Mouse (Mus musculus): ENCODE results near the gene Zfp13.

The Zfp13 gene

DNA sequence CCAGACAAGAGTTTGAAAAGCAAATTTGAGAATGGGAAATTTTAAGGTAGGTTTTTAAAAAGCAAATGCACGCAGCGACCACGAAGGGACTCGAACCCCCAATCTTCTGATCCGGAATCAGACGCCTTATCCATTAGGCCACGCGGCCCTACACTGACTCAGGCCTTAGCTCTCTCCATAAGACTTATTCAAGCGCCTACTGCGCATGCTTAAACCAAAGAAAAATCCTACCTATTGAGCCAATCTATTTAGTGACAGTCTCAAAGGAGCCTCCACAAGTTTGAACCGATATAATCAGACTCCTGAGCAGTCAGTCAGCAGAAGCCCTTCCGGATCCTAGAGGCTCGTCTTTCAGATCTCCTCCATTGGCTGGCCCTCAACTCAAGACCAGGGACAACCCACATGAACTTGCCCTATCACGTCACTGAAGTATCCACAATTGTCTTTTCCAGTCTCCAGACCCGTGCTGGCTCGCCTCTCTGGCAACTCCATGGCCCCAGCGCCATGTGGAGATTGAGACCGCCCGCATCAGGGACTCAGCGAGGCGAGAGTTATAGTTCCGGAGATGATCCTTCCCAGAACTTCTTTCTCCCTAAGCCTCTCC, 49.0 kb downstream of the Zfp13 start:
- in situ Hi-C loops (cut with MboI, MseI): no loop called here

DNA sequence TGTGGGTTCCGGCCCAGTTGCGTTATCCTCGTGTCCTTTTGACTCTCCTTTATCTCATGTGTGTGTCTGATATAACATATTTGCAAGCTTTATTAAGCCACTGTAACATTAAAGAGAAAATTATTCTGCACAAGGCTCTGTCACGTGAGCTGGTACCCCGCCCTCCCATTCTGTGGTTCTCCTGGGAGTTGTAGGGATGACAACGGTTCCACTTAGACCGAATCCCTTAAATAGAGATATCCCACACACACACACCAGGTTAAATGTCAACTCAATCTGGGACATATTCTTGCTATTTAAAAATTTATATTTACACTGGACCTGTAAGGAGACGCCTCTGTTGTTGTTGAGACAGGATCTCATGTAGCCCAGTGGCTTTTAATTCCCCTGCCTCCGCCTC, 49.8 kb downstream of the Zfp13 start:
- in situ Hi-C loops (cut with MboI, MseI): loop anchor here (10.0 to 25.0 kb wide), 3 partner anchors 65 to 2012 kb away; partner anchors contain the start of genes Zfp229 and Zfp52

DNA sequence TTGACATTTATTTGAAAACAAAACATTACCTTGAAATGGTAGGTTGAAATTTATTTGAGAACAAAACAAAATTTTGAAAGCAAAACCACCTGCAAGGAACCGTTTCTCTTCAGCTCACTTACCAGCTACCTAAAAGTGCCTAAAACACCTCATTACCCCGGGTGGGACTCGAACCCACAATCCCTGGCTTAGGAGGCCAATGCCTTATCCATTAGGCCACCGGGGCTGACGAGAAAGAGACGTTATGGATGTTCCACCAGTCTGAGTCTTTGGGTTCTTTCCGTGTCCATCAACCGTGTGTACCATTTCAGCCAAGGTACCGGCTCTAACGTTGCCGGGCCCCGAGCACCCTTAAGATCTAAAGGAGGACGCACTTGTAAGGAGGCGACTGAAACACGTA, 50.7 kb downstream of the Zfp13 start:
- in situ Hi-C loops (cut with MboI, MseI): loop anchor here (10.0 to 25.0 kb wide), 3 partner anchors 64 to 2011 kb away; partner anchors contain the start of genes Zfp229 and Zfp52

DNA sequence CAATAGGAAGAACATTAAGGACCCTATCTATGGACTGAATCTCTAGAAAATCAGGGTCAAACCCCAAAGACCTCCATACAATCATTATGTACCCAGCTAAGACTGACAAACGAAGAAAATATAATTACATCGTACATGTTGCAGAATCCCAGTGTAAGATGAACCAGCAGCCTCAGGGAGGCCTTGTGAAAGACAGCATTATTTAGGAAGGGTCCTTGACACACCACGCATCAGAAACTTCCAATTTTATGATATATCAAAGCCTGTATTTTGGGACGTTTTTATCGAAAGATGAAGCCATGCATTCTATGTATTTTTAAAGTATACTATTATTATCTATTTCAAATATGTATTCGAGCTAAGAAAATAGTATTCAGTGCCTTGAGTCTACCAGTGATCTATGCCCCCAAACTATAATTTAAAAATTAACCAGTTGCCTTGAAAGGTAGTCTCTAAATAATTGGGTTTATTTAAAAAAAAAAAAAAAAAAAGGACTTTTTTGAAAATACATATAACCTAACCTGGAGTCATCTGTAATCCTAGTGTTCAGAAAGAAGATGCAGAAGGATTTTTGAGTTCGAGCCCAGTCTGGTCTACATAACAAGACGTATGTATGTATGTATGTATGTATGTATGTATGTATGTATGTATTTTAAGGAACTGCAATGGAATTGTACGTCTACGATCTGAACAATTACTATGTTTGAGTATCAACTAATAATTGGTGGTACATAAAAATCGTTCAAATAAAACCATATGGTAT, 51.4 kb downstream of the Zfp13 start:
- in situ Hi-C loops (cut with MboI, MseI): loop anchor here (10.0 to 25.0 kb wide), 3 partner anchors 63 to 2011 kb away; partner anchors contain the start of genes Zfp229 and Zfp52

DNA sequence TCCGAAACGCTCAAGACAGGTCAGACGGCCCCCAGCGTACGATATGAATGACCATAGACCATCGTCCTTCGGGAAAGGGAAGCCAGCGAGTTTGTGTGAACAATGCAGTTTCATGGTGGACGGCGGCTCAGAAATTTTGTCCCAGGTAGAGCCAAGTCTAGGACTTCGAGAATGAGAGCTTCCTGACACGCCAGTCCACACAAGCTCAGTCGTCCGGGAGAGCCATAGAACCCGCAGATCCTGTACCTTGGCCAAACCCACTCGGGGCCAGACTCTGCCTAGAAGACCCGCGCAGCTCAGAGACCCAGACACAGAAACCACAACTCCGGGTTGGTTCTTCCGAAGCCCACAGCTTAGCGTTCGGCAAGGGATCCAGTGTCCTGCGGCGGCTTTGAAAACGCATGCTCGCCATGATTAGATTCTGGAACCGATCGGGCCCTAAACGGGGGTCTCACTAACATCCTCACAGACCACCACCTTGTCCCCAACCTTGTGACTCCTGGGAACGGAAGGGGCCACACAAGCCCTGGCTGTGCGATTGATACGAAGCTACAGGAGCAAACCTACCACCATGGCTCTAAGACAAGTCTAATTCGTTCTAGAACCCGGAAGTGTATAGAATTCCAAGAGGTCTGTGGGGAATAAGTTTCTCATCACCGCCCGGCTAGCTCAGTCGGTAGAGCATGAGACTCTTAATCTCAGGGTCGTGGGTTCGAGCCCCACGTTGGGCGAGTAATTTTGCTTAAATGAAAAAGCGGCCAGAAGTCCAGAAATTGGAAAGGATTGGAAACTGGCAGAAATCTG, 52.4 kb downstream of the Zfp13 start:
- in situ Hi-C loops (cut with MboI, MseI): loop anchor here (10.0 to 25.0 kb wide), 3 partner anchors 62 to 2010 kb away; partner anchors contain the start of genes Zfp229 and Zfp52

DNA sequence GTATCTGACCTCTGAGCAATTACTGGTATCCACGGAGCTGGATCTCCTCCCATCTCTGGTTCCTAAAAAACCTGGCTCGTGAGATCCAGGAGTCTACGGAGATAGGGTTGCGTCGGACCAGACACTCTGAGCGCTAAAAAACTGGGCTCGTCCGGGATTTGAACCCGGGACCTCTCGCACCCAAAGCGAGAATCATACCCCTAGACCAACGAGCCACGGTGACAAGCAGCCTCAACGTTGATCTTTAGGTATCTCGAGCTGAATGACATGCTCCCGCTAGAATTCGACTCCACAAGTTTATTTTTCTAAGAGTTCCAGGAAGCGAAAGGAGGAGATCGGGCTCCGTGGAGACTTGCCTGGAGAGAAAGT, 53.0 kb downstream of the Zfp13 start:
- in situ Hi-C loops (cut with MboI, MseI): loop anchor here (10.0 to 25.0 kb wide), 3 partner anchors 62 to 2009 kb away; partner anchors contain the start of genes Zfp229 and Zfp52

DNA sequence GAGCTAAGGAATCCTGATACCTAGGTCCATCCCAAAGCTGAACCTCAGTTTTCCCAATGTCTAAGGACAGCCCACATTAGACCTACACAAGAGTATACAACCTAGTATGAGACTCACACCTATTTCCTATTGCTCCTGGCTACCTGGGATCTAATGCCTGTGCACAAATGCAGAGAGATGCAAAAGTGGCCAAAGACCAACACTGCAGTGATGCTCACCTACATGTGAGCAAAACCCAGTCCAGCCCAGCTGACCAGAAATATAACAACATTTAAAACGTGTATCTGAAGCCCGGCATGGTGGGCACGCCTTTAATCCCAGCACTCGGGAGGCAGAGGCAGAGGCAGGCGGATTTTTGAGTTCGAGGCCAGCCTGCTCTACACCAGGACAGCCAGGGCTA, 53.4 kb downstream of the Zfp13 start:
- in situ Hi-C loops (cut with MboI, MseI): loop anchor here (10.0 to 25.0 kb wide), 3 partner anchors 61 to 2009 kb away; partner anchors contain the start of genes Zfp229 and Zfp52

DNA sequence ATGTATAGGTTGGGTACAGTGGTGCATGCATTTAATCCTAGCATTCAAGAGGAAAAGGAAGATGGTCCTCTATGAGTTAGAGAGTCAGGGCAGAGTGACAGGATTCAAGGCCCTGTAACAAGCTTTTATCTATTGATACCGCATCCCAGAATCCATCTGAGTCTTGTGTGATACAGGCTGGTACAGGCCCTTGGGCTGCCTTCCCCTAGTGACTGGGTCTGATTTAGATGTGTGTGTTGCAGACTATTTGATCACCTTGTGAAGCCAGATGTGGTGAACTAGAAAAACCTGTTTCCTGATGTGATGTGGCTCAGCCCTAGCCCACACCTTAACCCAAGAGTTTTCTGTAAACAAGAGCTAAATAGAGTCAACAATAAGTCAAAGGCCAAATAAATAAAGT, 54.5 kb downstream of the Zfp13 start:
- in situ Hi-C loops (cut with MboI, MseI): loop anchor here (10.0 to 25.0 kb wide), 3 partner anchors 60 to 2007 kb away; partner anchors contain the start of genes Zfp229 and Zfp52

DNA sequence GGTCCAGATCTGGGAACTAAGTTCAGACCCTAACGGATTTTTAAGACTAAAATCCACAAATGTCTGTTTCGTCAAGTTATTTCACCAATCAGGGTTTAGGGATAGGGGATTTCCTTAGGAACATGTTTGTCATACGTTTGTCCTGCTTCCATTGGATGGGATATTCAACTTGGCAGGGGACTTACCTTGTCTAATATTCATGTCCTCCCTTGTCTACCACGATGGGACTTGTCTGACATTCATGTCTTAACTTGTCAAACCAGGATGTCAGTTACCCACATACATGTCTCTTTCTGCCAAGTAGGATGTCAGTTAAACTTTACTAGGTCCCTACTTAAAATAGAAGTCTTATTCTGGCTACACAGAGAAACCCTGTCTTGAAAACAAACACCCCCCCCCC, 55.3 kb downstream of the Zfp13 start:
- in situ Hi-C loops (cut with MboI, MseI): loop anchor here (10.0 to 25.0 kb wide), 3 partner anchors 59 to 2007 kb away; partner anchors contain the start of genes Zfp229 and Zfp52

DNA sequence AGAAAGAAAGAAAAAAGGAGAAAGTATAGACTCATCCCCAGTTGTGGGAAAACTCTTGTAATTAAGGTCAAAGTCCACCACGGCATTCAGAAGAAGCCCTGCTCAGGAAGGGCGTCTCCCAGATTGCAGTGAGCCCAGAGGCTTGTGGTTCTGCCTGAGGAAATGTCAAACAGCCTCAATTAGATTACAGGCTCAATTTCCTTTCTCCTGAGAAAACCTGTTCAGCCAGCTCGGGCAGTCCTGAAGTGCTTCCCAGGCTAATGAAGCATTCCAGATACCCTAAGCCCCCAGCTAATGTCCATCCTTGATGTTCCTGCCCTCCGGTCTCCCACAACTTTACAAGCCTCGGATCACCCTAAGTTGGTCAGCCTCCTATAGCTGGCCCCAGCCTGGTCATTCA, 56.0 kb downstream of the Zfp13 start:
- in situ Hi-C loops (cut with MboI, MseI): loop anchor here (10.0 to 25.0 kb wide), 3 partner anchors 59 to 2006 kb away; partner anchors contain the start of genes Zfp229 and Zfp52

DNA sequence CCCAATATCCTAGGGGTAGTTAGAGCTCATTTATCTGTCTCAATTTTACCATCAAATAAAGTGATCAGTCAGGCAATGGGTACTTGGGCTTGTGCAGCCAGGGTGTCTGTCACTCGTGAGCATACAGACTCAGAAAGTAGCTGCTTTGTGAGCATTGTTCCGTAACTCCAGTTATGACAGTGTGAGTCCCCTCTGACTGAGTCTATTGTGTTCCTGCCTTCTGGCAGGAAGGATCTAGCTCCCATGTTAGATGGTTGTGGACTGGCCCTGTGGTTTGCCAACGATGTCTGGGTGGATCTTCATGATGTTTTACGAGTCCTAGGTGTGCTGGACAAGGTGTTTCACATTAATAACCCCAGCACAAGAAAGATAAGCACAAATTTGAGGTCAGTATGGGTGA, 56.5 kb downstream of the Zfp13 start:
- in situ Hi-C loops (cut with MboI, MseI): loop anchor here (10.0 to 25.0 kb wide), 3 partner anchors 58 to 2006 kb away; partner anchors contain the start of genes Zfp229 and Zfp52

DNA sequence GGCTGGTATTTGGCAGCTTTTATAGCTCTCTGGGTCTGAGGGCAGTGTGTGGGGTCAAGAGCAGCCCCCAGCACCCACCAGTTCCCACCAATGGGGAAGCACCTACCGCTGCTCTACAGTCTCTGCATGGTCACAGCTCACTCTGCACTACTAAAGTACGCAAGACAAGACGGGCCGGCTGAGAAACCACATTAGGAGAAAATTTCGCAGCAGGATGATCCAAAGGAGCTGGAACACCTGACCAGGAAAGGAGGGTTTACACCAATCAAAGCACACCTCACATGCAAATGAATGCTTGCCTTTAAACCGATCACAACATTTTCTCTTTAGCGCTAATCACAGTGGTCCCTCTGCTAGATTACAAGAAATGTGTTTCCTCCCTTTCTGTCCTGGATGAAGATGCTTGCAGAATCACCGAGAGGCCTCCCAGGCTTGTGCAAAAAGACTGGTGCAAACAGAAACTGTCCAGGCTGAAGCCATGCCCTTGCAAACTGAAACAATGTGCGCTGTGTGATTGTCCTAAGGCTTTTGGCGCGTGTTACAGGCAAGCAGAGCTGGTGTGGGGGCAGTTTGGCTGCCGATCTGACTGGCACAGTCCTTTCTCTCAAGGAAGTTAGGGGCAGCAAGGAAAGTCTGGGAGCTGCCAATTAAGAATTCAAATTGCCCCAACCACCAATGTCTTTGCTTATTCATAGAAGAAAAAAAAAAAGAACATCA, 57.1 kb downstream of the Zfp13 start:
- in situ Hi-C loops (cut with MboI, MseI): loop anchor here (10.0 to 25.0 kb wide), 3 partner anchors 57 to 2005 kb away; partner anchors contain the start of genes Zfp229 and Zfp52

DNA sequence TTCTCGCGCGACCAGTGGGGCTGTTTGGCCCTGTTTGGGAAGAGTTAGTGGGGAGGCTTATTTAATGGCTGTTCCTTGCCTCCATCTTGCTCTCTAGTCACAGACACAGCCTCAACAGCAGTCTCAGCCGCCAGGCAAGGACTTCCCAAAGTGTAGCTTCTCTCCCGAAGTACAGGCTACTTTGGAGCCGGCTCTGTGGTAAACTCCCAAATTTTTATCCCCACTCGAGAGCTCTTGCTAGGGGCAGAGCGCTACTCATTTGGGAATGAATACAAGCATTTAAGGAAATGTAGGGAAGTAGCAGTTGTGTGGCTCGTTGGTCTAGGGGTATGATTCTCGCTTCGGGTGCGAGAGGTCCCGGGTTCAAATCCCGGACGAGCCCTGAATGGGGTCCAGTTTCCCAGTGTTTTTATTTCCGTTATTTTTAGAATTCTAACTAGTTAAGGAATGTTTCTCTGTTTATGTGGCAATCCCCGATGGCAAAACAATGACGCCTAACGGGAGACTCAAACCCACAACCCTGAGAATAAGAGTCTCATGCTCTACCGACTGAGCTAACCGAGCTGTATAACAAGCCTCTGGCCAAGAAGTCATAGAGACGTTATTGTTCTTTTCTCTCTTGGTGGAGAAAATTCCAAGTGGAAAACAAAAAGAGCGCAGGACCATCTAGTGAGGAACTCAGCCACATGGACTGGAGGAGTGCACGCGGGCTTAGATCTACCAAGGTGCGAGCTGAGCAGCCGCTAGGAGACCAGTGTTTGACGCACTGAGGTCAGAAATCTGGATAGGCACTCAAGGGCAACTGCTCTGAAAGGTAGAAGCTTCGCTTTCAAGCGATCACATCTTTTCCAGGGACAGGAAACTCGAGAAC, 58.4 kb downstream of the Zfp13 start:
- in situ Hi-C loops (cut with MboI, MseI): loop anchor here (10.0 to 25.0 kb wide), 3 partner anchors 56 to 2004 kb away; partner anchors contain the start of genes Zfp229 and Zfp52

DNA sequence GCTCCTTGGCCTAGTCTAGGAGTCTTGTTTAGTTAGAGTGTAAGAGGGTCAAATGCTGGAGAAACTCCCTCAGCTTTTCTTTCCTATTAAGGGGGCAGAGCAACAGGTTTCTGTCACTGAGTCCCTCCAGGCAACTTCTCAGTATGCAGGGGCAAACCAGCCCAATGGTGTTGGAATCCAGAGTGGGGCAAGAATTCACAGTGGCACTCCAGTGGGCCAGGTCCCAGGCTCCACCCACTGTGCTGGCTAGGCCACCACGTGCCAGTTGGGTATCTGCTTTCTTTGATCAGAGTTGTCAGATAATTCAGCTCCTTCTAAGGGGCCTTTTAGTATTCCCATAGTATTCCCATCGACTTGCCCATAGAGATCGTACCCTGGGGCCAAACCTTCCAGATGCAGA, 59.2 kb downstream of the Zfp13 start:
- in situ Hi-C loops (cut with MboI, MseI): loop anchor here (10.0 to 25.0 kb wide), 3 partner anchors 55 to 2003 kb away; partner anchors contain the start of genes Zfp229 and Zfp52

DNA sequence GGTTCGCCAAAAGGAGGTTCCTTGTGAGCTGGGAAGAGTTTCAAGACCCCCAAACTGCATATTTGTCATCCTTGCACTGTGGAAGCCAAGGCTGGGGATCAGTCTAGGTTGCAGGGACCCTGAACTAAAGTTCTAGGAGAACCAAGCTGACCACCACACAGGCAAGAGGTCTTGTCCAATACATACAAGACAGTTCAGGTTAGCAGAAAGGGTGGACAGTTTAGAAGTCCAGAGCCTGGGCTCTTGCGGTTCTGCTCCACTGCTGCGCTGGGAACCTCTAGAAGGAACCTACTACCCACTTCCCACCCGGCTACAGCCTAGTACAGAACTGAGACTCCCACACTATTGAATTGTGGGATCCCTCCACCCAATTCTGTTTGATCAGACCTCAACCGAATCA, 59.7 kb downstream of the Zfp13 start:
- in situ Hi-C loops (cut with MboI, MseI): loop anchor here (10.0 to 25.0 kb wide), 4 partner anchors 55 to 2002 kb away; partner anchors contain the start of genes Zfp229 and Zfp52

DNA sequence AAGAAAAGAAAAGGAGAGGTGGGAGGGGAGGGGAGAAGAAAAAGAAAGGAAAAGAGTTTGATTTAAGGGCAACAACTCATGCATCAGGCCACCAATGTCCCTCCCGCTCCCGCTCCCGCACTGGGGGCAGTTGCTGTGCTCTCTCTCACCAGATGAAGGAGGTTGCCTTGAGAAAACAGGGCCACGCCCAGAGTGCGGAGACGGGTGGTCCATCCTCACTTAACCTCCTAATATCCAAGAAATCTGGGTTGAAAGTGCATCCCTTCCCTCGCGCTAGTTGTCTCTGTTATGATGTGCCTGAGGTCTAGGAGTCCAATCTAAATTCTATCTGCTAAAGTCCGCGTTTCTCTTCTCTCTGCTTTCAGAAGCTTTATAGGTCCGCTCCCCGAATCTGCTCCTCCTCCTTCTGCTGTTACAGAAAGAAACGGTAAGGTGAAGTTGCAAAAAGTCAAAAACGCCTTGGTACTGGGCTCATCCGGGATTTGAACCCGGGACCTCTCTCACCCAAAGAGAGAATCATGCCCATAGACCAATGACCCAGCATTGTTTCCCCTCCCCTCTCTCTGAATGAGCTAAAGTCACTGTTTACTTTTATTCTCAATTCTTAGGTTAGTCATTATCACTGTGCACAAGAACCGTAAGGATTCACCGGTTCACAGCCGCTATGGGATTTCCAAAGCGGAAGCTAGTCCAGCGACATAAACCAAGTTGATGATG, 60.8 kb downstream of the Zfp13 start:
- in situ Hi-C loops (cut with MboI, MseI): loop anchor here (10.0 to 25.0 kb wide), 3 partner anchors 354 to 2001 kb away; partner anchors contain the start of genes Zfp229 and Zfp52

DNA sequence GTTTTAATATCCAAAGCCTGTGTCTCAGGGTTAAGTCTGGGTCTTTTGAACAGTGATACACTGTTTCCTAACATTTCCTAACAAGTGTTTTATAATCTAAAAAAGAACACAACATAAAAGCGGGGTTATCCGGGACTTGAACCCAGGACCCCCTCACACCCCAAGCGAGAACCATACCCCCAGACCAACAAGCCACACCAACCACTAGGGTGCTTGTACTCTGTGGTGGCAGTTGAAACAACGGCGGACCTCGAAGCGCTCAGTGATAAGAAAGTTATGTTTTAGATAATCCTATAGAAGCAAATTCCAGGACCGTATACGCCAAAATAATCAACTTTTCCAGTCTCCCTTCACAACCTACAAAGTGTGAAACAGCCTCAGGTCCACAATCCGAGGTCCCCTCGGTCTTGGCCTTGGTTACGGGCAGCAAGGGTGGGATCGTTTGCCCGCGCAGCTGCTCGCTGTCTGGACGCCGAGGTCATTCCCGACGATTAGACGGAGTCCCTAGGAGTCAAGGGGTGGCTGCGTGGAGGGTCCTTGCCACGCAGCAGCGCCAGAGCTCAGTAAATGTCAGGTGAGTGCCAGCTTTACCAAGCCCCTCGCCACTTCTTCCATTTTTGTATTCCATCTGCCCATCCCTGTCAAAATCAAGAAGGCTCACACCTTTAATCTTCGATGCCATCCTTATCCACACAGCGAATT, 61.6 kb downstream of the Zfp13 start:
- in situ Hi-C loops (cut with MboI, MseI): loop anchor here (10.0 to 25.0 kb wide), 3 partner anchors 353 to 2000 kb away; partner anchors contain the start of genes Zfp229 and Zfp52

Data from T-helper 1 cell (primary cell).